17 mouse cellular contexts compared by ENCODE assay signal in the genomic region with DNA sequence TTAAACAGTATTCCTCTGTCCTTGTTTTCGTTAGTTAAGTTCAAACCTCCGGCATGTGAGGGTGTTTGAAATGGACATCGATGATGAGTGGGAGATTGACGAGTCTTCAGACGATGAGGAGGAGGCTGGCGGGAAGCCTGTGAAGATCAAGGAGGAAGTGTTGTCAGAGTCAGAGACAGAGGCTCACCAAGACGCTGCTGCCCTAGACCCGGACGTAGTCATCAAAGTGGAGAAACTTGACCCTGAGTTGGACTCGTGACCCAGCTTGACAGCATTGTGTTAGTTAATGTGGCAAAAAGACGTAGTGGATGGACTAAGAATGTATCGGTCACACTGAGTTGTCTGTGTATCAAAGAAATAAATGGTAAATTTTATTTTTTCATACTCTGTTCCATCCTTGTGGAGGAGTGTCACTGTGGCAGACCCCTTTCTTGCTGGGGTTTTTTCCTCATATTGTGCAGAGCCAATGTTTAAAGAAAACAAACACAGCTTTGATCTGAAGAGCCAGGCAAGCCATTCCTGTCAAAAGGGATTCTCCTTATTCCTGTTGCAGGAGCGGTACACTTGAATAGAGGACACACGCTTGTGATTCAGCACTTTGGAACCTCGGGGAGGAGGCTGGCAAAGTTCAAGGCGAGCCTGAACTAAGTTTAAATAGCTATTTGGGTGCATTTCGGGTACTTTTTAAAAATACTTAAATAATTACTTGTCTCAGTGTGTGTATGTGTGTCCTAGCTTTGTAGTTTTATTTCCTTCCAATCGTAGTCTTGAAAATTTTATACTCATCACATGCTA. TPM values are rescaled to one million over a fixed set of nuclear protein-coding genes. Genes with fewer than 3 reads are reported as not detected.
A peak's percentile ranks its signal among the peaks of the same experiment; 100 is the strongest.
DNase-seq lines count a peak whose midpoint lies in the region; TF ChIP-seq lines count a peak whose summit lies in the region.
"Had no signal": no experiment of that assay in that cellular context is flagged by ENCODE, and none has a peak within 500 bp of the region (broad histone marks: within the 10 kb centered on the region; RNA-seq: fewer than 3 reads in every experiment).

No protein-coding gene starts in this region.

- no peak for TF ChIP-seq EP300 in heart, adult 2 months (IDR thresholded peaks at IDR 0.05; ENCODE audit: insufficient read depth, low read depth, low read length)

- H3K27ac ChIP-seq in heart, adult 2 months, result 0 out of 2 replicates have a peak overlapping the region, but pooled peaks have one; percentile 2
- H3K27ac ChIP-seq: hindbrain, embryonic 15.5 days; layer of hippocampus, adult 2 months; midbrain, embryonic 13.5 days; neural tube, embryonic 15.5 days had no signal

- 63% methylated on average over 18 of the region's 18 CpGs for WGBS in heart, adult 2 months

- no peak overlapping the region for H3ac ChIP-seq in myocyte (ENCODE audit: control insufficient read depth, insufficient read length)

- peaks cover 11% of the 10 kb centered on the region for H3K36me3 ChIP-seq in heart, adult 2 months (ENCODE audit: control insufficient read depth, insufficient read depth, low read length)
- peaks cover 55% of the 10 kb centered on the region for H3K36me3 ChIP-seq in myocyte (ENCODE audit: control insufficient read depth, insufficient read depth)

- no peaks in the 10 kb centered on the region for H3K79me2 ChIP-seq in heart, adult 2 months (replicated peaks; ENCODE audit: control insufficient read depth, insufficient read depth, low read length)
- no peaks in the 10 kb centered on the region for H3K79me2 ChIP-seq in myocyte (ENCODE audit: control insufficient read depth, insufficient read depth)

- TF ChIP-seq POLR2A in heart, adult 2 months (IDR thresholded peaks at IDR 0.05; ENCODE audit: insufficient read depth, low read depth, low read length), result no peak
- no peak for TF ChIP-seq POLR2A in myocyte (IDR thresholded peaks at IDR 0.05; ENCODE audit: insufficient read length, low read depth)

- no peak for TF ChIP-seq CTCF in heart, adult 2 months (IDR thresholded peaks at IDR 0.05)

- H3K4me1 ChIP-seq in heart, adult 2 months (ENCODE audit: control insufficient read depth, insufficient read depth, low read length), result peaks cover 2% of the 10 kb centered on the region
- H3K4me1 ChIP-seq: midbrain, embryonic 13.5 days had no signal

- H3K4me2 ChIP-seq in myocyte (ENCODE audit: low read depth), result peak overlapping the region; percentile 42
- H3K4me2 ChIP-seq: hindbrain, embryonic 15.5 days; midbrain, embryonic 13.5 days; neural tube, embryonic 15.5 days had no signal

- H3K4me3 ChIP-seq in heart, adult 2 months, result no peak overlapping the region
- H3K4me3 ChIP-seq in myocyte, result no peak overlapping the region
- H3K4me3 ChIP-seq: hindbrain, embryonic 15.5 days; layer of hippocampus, adult 2 months; midbrain, embryonic 13.5 days; neural tube, embryonic 15.5 days had no signal

- intact Hi-C loops in heart, adult 2 months (cut with DNase I), result no loop called here
- intact Hi-C loops in heart, postnatal 10 days (cut with DNase I), result no loop called here

- H3K9ac ChIP-seq in heart, adult 2 months (ENCODE audit: low read depth, low read length), result no peak overlapping the region
- H3K9ac ChIP-seq: hindbrain, embryonic 15.5 days; midbrain, embryonic 13.5 days; neural tube, embryonic 15.5 days had no signal

- H3K27me3 ChIP-seq in heart, adult 2 months (ENCODE audit: control insufficient read depth, insufficient read depth, low read length), result no peaks in the 10 kb centered on the region
- H3K27me3 ChIP-seq in myocyte (ENCODE audit: control insufficient read depth, insufficient read depth, insufficient read length), result no peaks in the 10 kb centered on the region
- H3K27me3 ChIP-seq: hindbrain, embryonic 15.5 days; midbrain, embryonic 13.5 days; neural tube, embryonic 15.5 days had no signal

- DNase-seq in heart, adult 2 months, result no peak
- no peak for DNase-seq in heart, postnatal 10 days
- peak; percentile 11 for DNase-seq in kidney, postnatal 10 days
- DNase-seq in kidney, adult 11 months, result no peak
- DNase-seq in adrenal gland, postnatal 36 days, result peak; percentile 55 to 59
- DNase-seq in cerebellum, postnatal 14 days, result no peak
- DNase-seq in spleen, postnatal 4 days (ENCODE audit: low spot score in 2 of 2), result no peak
- DNase-seq: B cell, adult 2 months; gastrocnemius, postnatal 25 days; lung, adult 2 months; right cerebral cortex, postnatal 4 days; thymus, adult 18-20 months had no signal

TF ChIP-seq in myocyte, 11 proteins besides CTCF, POLR2A, EP300 and RAD21:
- TF ChIP-seq SRF (IDR thresholded peaks at IDR 0.05; ENCODE audit: control insufficient read depth, insufficient read length, low read depth) (no peak), CEBPB (IDR thresholded peaks at IDR 0.05; ENCODE audit: insufficient read depth, poor library complexity, severe bottlenecking) (no peak), MAX (IDR thresholded peaks at IDR 0.05; ENCODE audit: low read depth) (no peak), POLR2AphosphoS2 (IDR thresholded peaks at IDR 0.05; ENCODE audit: insufficient read length, low read depth) (no peak), TCF3 (IDR thresholded peaks at IDR 0.05; ENCODE audit: insufficient read length, low read depth) (no peak), E2F4 (IDR thresholded peaks at IDR 0.05; ENCODE audit: insufficient read depth) (no peak), USF1 (IDR thresholded peaks at IDR 0.05; ENCODE audit: low read depth) (no peak)

RNA-seq across cellular contexts. Expression of a gene that starts 32.7 kb away (rescaled TPM):
- 10 to 100 TPM; 37.4 to 38.8 TPM for total RNA-seq in heart, adult 2 months (2021)
- 17.3 and 50.3 TPM in 2 replicates for polyA plus RNA-seq in heart, adult 2 months (2012; rRNA removed)
- 10 to 100 TPM; 48.4 to 48.6 TPM for total RNA-seq in heart, postnatal 10 days (2021)
- 10 to 100 TPM; 59.2 to 65.3 TPM for total RNA-seq in adrenal gland, postnatal 36 days (2021)
- 32.2 TPM for polyA plus RNA-seq in myocyte (2012; fragmentation: generic; extraction: Trizol)

Comparison
In these comparisons a context has a peak if more than half of its experiments do, and no peak if none do; other contexts are left out.
1. DNase-seq: peak in kidney, postnatal 10 days (single experiment) and adrenal gland, postnatal 36 days (2 of 2); none in heart, adult 2 months (0 of 2), heart, postnatal 10 days (0 of 2), kidney, adult 11 months (single experiment), cerebellum, postnatal 14 days (0 of 2) and spleen, postnatal 4 days (0 of 2).